Mouse (Mus musculus) layer of hippocampus, adult 18-20 months (tissue): ENCODE measurements around the gene Tmem256. TPM values are rescaled to one million over a fixed set of nuclear protein-coding genes. Genes with fewer than 3 reads are reported as not detected.
A peak's percentile ranks its signal among the peaks of the same experiment; 100 is the strongest.

ENCODE experiments used
- DNase-seq, 2 experiments: peaks; one replicate each; pipeline ENCODE4 v3.0.0; 2022; ENCODE audit warnings: low spot score in 2 of 2
- long read RNA-seq: library from polyadenylated mRNA; stranded (forward); transcript quantifications from one replicate; pipeline ENCODE4 v2.0.0, GENCODE M21; 2021
- total RNA-seq, 2 experiments: library from RNA; stranded (reverse); gene quantifications; 2 replicates each; pipeline ENCODE4 v1.2.3; 2021

Tmem256 gene
- total RNA-seq = 100 to 1,000 TPM; 110 to 117 TPM
- long read RNA-seq, transcript Tmem256-203 (4 exons, 421 nt) = major isoform, 26 of 52 reads
- long read RNA-seq, transcript Tmem256-201 (4 exons, 492 nt) = minor isoform, 25 of 52 reads
- long read RNA-seq, partial matches to known transcripts = 0 of 52 reads
- long read RNA-seq, other reads (novel, unspliced or antisense) = 0 of 52 reads

DNA sequence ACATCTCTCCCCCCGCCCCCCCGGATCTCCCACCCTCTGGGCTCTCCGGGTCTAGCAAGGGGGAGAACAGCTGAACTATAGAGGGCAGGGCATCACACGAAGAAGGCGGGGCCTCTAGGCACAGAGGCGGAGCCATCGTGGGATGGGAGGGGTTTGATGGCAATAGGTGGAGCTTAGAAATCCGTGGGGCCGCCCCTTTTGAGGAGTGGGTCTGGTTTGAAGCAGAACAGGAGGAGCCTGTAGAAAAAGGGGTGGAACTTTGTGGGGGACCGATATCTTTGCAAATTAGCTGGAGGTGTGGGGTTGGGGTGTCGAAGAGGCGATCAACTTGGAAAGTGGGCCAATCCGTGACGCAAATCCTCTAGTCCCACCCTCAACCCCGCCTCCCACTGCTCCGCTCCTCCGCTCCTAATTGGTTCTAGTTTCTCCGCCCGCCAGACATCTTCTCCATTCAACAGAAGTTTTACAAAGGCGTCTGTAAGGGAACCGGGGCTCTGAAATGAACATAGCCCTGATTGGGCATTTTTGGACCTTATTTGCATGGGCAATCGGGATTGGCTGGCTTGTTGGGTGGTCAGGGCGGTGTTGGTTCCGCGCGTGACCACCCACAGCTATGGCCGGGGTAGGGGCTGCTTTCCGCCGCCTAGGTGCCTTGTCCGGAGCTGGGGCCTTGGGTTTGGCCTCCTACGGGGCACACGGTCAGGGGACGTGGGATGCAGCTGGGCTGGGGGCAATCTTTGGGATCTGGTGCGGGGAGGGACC lies at the start of gene Tmem256:
Gene Tmem256, plus strand, starts transcription at position 563 of the 762 bp plus-strand sequence.
- DNase-seq = peak; percentile 98

DNA sequence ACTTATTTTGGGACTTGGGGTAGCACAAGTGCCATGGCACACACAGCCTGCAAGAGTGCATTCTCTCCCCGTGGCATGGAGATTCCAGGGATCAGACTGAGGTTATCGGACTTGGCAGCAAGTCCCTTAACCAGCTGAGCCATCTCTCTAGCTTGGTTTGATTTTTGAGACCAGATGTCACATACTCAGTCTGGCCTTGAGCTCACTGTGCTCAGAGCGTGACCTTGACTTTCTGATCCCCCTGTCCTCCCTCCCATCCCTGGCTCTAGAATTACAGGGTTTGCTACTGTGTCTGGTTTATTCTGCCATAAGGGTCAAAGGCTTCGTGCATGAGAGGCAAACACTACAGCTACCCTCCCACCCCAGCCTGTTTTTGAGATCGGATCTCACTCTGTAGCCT lies 48.9 kb upstream of the Tmem256 start:
- no peak for DNase-seq

DNA sequence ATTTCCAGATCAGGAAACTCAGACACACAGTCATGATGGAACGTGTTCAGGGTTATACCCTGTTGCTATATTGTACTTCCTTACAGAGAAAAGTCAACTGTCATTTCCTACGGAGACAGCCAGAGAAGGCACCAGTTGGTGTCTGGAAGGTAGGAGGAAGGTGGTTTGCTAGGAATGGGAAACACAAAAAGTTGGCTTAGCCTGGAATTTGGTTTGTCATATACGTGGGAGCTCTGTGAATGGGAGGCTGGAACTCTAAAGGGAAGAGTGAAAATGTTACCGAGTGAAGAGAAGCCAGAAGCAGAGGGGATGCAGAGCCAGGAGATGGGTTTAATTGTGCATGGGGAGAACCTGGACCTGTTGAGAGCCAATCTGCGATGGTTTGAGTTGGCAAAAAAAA lies 46.9 kb upstream of the Tmem256 start:
- DNase-seq = no peak

DNA sequence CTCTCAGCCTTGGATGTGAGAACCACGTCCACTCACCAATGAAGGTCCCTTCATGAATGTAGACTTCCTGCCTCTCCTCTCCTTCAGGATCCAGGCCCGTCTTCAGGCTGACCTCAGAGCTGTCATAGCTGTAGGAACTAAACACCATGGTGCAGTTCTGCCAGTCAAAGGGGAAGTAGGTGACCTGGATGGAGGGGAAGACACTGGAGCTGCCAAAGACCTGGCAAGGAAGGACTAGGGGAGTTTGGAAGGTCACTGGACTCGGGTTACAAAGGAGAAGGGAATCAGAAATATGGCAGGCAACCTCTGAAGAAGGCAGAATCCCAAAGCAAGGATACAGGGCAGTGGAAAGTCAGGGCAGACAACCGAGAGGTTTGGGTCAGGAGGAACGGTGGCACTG lies 44.9 kb upstream of the Tmem256 start:
- no peak for DNase-seq

DNA sequence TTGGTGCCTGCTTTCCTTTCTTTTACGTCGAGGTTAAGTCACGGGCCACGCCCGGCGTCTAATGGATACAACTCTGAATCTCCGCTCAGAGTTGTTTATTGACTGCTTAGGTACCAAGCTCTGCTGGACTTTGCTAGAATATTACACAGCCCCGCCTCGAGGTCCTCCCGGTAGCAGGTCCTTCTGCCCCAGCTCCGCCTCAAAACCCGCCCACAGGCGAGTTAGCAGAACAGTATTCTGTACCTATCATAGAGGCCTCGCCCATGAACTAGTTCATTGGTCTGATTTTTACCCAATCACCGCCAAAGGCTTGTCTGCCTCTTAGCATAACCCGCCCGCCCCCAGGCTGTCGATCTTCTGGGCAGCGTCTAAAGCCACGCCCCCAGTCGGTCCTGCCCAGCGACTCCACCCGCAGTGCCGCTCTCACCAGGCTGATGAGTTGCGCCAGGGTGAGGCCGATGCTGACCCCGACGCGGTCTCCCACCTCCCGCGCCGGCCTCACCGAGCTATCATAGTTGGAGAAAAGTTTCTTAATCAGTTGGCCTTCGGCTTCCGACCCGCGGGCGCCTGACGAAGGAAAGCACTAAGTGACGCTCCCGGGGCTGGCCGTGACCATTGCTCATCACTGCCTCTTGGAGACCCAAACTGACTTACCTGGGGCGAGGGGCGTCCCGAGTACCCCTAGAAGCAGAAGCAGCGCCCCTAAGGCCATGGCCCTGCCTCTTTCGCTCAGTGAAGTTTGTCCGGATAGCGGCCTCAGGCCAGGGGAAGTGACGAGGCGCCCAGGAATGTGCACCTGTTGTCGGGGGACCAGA lies 42.9 kb upstream of the Tmem256 start, which contains the start of gene Chrnb1:
Gene Chrnb1, minus strand, starts transcription at position 776 of the 815 bp plus-strand sequence.
- peak; percentile 83 to 94 for DNase-seq

DNA sequence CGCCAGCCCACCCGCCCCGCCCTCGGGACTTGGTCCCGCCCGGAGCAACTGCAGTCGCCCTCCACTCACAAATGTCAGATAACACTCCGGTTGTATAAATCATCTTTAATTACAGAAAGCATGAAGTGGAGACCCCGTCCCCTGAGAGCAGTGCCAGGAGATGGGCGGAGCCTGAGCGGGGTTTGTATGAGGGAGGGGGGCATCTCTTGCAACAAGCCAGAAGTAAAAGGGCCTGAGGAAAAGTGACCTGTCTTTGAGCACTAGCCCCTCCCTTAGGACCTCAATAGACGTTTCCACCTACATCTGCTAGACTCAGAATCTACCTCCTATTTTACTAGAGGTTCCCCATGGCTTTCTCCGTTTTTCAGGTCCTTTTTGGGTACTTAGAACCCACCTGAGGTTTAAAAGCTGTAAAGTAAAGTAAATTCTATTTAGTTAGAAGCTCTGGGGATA lies 42.3 kb upstream of the Tmem256 start:
- DNase-seq = no peak

DNA sequence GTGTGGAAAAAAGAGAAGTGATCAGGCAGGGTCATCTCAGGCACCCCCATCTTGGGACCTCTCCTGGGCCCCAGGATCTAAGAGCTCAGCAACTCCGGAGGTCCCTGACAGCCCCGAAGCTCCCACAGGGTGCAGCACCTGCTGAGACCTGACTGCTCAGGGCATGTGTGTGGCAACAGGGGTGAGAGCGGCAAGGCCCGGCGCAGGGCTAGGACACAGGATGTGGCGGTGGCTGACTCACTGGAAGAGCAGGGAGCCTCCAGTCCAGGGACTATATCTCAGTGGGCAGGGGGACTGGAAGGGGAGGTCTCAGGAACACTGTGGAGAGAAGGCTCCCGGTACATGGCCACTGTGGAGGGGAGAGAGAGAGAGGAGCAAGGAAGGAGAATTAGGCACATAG lies 40.4 kb upstream of the Tmem256 start:
- DNase-seq = no peak

DNA sequence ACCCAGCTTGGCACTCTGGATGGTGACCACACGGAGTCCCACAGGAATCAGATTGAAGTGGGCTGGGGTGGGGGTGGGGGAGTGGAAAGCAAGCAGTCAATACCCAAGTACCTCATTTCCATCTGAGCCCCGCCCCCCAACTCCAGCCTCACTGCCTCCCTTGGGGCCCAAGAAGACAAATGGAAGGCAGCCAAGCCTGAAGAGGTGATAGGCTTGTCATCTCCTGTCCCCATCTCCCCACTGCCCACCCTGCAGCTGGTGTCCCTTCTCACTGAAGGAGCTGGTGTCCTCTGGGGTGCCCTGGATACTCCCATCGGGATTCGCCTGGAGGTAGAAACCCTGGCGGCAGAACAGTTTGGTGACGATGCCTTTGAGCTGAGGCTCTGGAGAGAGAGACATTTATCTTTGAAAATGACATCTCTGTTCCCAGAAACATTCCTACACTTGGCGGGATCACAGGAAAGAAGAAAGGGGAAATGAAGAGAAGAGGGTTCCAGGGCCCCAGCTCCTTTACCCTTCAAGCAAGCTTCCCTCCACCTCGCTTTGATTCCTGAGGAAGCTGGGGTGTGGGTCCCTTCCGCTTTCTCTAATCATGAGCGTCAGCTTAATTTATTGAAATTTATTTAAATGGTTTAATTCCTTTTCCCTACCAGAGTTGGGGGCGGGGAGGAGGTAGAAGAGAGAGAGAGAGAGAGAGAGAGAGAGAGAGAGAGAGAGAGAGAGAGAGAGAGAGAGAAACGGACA lies 38.7 kb upstream of the Tmem256 start:
- no peak for DNase-seq

DNA sequence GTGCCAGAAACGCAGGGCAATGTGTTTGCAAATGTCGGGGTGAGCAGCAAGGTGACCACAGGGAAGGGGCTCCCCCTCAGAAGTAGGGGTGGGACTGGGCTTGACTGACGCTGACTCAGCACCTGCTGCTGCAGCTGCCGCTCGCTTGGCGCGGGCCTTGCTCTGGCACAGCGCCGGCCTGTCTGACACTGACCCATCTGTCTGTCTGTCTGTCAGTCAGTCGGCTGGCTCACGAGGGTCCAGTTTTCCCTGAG lies 38.2 kb upstream of the Tmem256 start:
- no peak for DNase-seq

DNA sequence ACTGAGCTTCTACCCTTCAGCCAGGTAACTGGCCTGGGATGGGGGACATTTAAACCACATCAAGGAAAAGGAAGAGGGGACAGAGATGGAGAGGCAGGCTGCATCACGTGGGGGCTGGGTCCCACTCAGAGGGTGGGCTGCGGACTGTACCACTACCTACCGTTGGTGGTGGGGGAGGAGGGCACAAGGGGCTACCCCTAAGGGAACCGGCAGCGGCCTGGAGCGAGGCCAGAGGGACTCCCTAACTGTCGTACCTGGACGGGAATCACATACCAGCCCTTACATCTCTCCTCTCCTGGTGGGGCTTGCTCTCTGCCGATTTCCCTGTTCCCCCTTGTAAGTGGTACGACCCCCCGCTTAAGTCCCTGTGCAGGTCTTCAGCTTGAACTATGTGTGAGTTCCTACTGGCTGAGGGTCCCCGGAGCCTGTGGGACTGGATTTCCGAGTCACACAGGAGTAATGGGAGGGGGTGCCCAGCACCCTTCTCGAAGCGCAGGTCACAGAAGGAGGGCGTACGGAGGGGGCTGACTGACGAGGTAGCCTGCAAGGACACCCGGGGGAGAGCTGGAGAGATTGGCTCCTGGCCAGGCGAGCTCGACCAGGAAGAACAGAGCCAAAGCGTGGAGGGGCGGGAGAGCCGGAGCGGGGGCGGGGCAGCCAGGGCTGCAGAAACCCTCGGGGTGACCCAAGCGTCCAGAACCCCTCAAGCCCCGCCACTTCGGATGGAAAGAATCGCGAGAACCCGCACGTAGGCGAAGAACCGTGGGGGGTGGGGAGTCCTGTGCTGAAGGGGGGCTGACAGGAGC lies 37.7 kb upstream of the Tmem256 start:
- DNase-seq = no peak

DNA sequence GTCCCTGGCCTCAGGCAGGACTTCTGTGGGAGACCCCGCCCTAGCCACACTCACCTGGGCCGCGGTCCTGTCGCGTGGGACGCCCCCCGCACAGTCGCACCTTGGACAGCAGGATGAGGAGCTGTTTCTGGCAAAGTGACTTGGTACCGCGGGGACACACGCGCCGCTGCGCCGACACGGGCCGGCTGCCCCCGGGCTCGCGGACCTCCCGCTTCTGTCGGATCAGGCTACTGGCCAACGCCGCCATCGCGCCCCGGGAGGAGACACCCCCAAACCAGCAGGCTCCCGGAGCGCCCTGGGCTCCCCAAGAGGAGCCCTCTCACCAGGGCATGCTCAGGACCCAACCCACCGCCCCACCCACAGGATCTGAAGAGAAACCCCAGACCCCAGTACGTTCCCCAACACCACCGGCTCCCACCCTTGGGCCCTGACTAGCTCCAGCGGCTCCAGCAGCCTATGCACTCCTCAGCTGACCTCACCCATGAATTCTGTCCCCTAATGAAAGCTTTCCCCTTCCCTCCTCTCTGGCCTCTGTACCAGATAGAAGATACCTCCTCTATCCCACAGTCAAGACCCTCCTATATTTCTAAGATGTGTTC lies 36.8 kb upstream of the Tmem256 start, which contains the start of gene Fgf11:
Gene Fgf11, minus strand, starts transcription at position 479 of the 599 bp plus-strand sequence.
- DNase-seq = no peak

DNA sequence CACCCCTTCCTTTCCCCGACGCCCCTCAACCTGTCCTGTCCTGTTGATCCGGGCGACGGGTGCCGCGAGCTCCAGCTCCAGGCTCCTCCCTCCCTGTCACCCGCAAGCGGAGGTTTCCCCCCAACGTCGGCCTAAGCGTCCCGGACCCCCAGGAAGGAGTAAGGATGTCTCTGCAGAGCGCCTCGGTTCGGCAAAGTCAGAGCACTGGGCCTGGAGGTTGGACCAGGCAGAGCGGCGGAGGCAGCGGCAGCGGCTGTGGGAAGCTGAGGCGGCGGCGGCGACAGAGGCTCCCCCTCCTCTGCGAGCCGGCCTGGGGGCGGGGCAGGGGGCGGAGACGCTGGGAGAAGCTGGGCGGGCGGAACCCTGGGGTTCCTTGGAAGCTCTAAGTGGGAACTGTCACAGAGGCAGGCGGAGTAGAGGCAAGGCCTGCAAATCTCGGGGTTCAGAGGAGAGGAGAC lies 35.6 kb upstream of the Tmem256 start:
- peak; percentile 75 to 80 for DNase-seq

DNA sequence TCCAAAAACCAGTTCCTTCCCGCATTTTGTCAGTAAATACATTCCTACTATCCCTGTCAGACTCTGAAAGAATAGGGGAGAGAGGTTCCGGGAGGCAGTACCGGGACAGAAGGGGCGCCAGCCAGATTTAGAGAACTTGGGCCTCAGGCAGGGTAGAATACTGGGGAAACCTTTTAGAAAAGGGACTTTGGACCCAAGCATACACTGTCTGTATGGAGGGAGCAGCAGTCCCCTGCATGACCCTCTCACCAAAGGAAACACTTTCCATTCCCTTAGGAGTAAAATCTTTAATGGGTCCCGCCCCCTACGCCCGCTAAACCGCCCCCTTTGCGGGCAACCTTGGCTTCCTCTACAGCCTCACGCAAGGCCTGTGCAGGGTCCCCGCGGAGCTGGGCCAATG lies 35.0 kb upstream of the Tmem256 start:
- DNase-seq = no peak

DNA sequence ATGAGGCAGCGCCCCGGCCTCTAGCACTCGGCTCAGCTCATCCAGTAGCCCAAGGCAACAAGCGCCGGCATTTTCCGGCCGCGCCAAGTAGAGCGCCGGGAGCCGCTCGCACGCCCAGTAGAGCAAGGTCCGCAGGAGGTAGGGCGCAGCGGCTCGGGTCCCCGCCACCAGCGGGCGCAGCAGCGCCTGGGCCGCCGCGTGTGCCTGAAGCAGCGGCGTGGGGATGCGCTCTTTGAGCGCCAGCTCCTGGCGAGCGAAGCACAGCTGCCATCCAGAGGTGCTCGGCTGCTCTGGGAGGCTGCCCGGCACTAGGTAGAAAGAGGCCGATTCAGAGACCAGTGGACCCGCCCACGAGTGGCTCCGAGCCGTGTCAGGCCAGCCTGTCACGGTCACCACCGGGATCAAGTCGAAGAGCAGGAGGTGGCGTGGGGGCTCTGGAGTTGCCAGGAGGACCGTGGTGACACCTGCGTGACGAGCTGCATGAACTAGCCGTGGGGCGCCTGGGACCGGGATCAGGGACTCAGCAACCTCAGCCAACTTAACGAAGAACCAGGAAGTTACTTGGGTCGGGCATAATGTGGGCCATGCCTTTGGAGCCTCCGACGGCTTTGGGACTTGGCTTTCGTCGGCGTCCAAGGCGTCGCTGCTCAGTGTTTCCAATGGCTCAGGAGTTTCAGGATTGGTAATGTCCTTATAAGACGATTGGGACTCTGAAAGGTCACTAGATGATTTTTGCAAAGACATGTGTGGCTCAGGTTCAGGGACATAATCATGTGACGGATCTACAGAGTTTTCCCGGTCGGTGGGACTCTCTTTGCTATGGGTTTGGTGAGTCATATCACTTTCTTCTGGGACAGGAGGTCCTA lies 34.3 kb upstream of the Tmem256 start:
- DNase-seq = peak; percentile 48 to 66

DNA sequence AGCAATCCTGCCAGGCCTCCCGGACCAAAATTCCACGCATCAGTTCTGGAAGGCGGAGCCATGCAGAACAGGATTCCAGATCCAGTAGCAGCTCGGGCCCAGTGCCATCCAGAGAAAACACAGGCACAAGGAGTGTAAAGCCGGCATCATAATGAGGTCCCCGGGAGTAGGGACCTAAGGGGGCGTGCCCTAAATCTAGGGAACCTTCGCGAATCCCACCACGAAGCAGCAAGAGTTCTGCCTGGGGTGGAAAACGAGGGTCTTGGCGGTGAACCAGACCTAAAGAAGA lies 33.7 kb upstream of the Tmem256 start:
- no peak for DNase-seq

DNA sequence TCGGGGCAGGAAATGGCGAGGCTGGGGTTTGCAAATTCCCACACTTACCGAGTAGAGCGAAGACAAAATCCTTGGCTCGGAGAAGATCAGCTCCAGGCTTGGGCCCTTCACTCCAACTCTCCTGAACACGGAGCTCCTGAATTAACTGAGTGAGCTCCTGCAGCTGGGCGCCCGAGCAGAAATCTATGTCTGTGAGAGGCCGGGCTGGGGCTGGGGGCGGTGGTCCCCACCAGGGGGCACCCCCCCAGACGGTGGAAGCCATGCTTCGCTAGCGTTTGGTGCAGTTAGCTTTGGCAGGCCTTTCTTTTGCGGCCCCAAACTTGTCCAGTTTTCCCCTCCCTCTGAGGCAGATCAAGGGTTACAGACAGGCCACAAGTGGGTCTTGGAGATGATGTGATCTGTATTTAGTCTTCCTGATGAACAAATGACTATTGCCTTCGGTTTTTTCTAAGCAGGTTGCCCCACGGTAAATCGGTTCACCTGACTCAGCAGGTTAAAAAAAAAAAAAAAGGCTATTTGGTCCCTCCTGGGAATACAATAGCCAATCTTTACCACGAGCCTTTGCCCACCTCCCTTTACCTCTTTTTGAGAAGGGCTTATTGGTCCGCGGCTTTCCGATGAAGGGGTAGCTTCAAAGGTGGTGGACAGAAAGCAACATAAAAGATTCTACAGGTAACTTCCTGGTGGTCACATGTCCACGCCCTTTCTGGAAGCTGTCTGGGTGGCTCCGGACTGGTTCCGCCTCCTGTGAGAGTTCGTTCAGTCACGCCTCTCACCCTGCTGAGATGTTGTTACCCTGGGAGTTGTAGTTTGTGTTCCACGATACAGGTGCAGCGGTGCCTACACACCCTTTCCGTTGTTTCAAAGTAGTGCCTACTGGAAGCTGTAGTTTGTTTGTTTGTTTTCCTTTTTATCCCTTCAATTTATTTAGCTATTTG lies 33.1 kb upstream of the Tmem256 start, which contains the start of gene Tmem102:
Gene Tmem102, minus strand, starts transcription at position 653 of the 938 bp plus-strand sequence.
- DNase-seq = no peak

DNA sequence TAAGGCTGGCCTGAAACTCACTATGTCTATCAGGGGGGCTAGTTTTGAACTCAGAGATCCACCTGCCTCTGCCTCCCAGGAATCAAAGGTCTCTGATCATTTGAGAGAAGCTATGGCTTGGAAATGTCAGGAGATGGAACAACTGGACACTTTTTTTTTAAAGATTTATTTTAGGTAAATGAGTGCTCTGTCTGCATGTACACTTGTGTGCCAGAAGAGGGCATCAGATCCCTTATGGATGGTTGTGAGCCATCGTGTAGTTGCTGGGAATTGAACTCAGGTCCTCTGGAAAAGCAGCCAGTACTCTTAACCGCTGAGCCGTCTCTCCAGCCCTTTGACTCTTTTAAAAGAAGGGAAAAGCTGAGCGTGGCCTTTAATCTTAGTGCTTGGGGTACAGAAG lies 31.9 kb upstream of the Tmem256 start:
- DNase-seq = no peak

DNA sequence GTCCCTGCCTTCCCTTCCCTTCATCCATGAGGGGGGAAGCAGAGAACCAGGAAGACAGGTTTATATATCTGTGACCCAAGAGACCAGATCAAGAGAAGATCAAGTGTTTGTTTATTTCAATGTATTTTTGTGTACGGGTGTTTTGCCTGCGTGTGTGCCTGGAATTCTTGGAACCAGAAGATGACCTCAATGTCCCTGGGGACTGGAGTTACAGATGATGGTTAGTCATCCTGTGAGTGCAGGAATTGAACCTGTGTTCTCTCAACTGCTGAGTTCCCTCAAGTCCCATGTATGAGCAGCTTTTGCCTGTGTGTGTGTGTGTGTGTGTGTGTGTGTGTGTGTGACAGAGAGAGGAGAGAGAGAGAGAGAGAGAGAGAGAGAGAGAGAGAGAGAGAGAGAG lies 30.7 kb upstream of the Tmem256 start:
- no peak for DNase-seq
